Mouse (Mus musculus): Measurements from ENCODE around the gene Crybg2. TPM values are rescaled to one million over a fixed set of nuclear protein-coding genes. Genes with fewer than 3 reads are reported as not detected.

Crybg2 gene
- total RNA-seq, 2 experiments from 2014 or later: not detected

DNA sequence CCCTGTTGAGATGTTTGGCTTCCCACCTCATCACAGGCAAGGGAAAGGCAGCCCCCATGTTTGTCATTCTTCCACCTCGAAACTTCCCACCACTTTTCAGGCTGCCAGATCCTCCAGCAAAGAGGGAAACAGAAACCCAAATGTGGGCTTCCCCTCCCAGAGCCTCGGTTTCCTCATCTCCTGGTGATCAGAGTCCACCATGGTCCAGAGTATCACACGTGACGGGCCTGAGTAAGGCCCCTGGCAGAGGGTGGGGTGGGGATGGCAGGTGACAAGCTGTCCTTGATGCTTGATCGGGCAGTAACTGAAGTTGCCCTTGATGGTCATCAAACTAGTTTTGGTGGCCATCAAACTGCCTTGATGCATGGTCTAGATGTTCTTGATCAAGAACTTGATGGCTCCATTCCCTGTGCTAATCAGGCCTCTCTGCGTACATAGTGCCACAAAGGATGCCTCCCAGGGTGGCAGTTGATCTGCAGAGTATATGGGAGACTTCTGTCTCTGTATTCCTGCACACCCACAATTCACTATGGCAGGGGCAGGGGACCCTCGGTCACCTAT lies 33.5 kb downstream of the Crybg2 start:
- no peak for DNase-seq

GRCm38 (mm10) chr4:134094923-134095547 lies 34.4 kb downstream of the Crybg2 start, which contains the start of gene Cd52:
Gene Cd52, minus strand, starts transcription at chr4:134095082.
- peak in 1 of 2 experiments; percentile 35 for DNase-seq

- no peak for DNase-seq
Measured at GRCm38 (mm10) chr4:134096120-134096519, 35.5 kb downstream of the Crybg2 start.

DNA sequence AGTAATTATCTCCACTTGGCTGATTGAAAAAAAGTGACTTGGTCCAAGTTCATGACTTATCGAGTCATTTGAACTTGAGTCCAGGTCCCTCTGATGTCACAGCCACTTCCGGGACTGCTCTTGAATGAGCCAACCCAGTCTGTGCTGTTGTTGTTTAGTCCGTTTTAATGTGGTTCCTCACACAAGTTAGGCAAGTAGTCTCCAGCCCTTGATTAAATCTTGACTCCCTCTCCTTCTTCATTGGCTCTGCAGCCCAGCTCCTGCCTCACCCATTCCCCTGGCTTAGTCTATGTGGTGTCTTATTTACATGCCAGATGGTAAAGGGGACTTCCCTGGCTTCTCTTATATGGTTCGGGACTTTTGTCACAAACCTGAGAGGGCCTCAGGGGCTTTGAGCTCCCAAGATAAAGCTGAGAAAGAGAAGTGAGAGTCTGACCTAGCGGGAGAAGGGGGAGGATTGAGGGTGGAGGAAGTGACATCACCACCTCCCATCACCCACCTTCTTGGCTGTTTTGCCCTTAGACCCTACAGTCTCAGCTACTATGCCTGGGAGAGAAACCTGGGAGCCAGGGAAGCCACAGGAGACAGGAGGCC lies 36.5 kb downstream of the Crybg2 start:
- no peak for DNase-seq

DNA sequence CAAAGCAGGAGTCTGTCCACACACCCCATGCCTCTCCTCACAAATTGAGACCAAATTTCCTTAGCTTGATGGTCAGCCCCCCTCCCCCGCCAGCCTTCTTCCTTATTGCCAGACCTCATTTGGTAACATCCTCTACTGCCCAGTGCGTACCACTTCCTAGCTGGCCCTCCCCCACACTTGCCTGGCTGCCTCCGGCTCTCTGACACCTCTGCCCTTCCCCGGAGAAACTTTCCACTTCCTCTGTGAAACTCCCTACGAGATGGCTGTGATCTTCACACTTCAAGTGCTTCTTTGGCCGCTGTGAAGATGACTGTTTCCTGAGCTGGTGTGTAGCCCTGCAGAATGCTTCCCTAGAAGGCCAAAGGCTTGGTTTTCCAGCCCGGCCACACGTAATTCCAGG lies 38.0 kb downstream of the Crybg2 start:
- peak in 1 of 2 experiments; percentile 53 for DNase-seq

DNA sequence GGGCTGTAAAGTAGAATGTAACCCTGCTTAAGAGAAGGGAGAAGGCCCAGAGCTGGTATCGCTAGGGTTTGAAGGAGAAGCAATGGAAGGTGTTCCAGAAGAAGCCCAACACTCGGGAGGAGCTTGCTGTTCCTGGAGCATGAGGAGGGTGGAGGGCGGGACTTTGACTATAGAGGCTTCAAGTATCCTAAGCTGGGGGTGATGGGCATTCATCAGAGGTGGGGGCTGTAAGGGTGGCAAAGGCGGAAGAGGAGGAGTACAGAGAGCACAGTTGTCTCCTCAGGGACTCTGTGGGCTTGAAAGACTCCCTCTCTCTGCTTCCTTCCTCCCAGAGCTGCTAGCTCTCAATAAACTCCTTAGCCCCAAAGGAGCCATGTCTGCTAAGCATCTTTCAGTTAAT lies 39.6 kb downstream of the Crybg2 start:
- no peak for DNase-seq

- DNase-seq: peak; percentile 91 to 92
Measured at GRCm38 (mm10) chr4:134101979-134102741, 41.5 kb downstream of the Crybg2 start, which contains the start of gene Ubxn11. Gene Ubxn11, plus strand, starts transcription at chr4:134102570.

DNA sequence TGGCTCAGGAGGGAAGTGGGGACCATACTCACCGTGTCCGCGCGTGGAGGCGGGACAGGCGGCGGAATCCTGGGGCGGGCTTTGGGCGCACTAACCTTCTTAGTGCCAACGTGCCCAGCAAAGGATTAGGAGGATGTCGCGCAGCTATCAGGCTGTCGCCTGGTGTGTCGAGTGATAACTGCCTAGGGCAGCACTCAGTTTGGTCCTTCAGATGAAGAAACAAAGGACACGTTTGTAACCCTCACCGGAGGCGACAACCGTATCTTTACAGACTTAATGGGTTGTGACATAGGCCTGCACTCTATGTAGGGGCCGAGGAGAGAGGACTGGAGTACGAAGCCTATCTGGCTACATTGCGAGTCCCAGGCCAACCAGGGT lies 42.1 kb downstream of the Crybg2 start:
- DNase-seq: no peak

DNA sequence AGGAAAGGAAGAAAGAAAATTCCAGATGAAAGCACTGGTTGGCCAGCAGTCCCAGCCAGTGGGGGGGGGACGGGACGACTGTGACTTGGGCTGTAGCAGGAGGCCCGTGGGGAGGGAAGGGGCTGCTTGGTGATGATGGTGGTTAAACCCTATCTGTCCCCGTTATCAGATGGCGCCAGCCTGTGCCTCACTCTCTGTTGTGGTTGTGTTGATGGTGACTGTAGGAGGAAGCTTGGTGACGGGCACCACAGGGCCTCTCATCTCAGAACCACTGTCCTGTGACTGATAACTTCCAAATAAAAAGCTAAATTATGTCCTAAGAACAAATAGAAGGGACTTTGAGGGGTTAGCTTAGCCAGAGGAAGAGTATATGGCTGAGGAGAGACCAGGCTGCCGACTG lies 45.5 kb downstream of the Crybg2 start:
- DNase-seq: no peak

- no peak for DNase-seq
Measured at GRCm38 (mm10) chr4:134107730-134108129, 47.1 kb downstream of the Crybg2 start.

DNA sequence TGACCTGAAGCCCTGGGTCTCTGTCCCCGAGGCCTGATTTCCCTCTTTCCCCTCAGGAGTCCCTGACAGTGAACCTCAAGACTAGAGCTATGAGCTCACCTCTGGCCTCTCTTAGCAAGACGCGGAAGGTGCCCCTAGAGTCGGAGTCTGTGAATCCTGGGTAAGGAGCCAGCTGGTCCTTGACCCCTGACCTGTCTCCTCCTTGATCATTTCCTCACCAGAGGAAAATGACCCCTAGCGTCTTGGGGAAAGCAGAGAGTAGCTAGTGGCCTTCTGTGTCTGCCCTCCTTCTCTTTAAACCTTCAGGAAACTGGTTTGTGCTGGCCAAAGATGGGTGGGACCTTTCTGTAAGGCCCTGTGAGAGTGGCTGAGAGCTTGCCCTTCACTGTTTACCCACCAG lies 47.6 kb downstream of the Crybg2 start:
- DNase-seq: no peak

- no peak for DNase-seq
Measured at GRCm38 (mm10) chr4:134110653-134111052, 50.0 kb downstream of the Crybg2 start.

GRCm38 (mm10) chr4:134112403-134112802 lies 51.8 kb downstream of the Crybg2 start:
- DNase-seq: no peak

- DNase-seq: no peak
Measured at GRCm38 (mm10) chr4:134113356-134113994, 52.9 kb downstream of the Crybg2 start.

- no peak for DNase-seq
Measured at GRCm38 (mm10) chr4:134114038-134114437, 53.4 kb downstream of the Crybg2 start.

DNA sequence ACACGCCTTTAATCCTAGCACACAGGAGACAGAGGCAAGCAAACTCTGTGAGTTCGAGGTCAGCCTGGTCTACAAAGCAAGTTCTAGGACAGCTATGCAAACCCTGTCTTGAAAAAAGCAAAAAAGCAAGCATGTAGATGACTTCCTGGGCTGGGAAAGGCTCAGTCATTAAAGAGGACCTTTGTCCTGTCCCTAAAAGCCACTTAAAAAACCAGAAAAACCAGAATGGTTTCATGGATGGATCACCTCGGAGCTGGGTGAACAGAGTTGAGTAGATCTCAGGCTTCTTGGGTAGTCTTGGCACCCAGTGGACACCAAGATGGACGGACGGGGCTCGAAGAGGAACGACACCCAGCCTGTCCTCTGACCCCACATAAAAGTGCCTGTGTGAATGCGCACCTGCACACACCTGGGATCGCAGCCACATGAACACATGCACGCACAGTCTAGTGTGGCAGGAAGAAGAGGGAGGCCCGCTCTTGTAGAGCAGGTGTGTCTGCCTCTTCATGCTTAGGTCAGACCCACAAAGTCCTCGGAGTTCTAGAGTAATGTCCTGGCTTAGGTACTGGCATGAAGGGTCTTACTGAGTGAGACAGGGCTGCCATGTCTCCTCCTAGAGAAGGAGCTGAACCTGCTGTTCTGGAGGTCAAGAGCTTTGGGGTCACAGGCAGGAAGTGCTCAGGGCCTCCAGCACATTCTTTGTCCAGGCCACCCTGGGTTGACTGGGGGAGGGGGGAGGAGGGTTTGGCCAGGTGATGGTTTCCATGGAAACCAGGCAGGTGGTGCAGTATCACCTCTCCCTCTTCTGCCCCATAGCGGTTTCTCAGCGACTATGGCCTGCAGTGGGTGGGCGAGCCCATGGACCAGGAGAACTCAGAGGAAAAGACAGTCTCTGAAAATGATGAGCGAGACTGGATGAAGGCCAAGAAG lies 54.9 kb downstream of the Crybg2 start:
- no peak for DNase-seq

- no peak for DNase-seq
Measured at GRCm38 (mm10) chr4:134116501-134116900, 55.9 kb downstream of the Crybg2 start.

DNA sequence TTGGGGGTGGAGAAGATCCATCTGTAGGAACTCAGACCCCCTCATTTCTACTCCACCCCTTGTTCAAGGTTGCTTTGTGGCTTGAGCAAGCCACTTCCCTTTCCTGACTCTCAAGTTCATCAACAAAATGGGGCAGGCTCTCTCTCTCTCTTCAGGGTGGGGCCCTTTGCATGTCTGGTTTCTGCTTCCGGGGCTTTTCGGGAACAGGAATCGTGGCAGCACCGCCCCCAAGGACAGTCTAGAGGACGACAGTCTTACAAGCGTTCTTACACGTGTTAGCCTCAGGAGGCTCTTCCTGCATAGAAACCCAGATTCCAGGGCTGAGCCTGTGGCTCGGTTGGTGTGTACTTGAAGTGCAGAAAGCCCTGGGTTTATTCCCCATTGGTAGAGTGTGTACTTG lies 56.4 kb downstream of the Crybg2 start:
- DNase-seq: no peak

DNA sequence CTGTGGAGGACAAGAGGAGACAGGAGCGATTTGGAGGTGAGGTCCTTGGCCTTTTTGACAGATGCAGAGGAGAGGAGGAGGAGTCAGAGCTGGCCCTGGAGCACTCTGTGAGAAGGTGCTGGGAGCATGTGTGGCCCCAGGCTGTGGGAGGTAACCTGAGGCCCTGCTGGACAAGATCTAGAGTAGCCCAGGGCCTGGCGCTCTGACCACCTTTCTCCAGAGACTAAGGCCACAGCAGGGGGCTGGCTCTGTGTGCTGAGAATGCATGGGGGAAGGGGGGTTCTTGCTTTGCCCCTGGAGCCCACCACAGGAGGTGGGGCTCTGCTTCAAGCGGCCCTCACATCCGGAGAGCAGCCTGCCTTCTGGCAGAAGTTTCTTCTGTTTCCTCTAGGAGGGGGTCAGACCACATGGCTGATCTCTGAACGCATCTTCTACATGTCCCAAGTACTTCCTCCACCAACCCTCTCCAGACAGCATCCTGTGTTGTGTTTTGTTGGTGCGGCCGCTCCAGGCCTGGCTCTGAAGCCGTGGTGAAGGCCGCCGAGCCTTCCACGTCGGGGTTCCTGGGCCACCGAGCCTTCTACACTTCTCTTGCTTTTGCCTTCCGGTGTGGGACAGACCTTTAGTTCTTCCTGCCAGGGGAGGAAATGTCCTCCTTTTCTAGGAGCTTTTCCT lies 57.6 kb downstream of the Crybg2 start:
- DNase-seq: no peak

- DNase-seq: no peak
Measured at GRCm38 (mm10) chr4:134119042-134119441, 58.4 kb downstream of the Crybg2 start.

DNA sequence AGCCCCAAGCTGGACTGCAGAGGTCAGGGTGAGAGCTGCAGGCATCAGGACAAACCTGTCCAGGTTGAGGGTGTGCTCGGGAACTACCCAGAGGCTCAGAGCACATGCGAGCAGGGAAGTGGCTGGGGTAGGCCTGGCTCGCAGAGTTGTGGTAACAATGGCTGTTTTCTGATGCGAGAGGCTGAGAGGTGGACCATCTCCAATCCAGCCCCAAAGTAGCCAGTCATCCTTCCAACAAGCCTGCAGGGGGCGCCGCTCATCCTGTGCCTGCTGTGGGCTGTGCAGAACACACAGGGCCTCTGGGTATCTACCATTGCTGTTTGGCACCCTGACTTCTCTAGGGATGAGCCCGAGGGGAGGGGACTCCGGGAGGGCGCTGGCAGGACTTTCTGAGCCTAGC lies 59.0 kb downstream of the Crybg2 start:
- DNase-seq: no peak

Measured in adrenal gland, postnatal 36 days (tissue).